Mouse (Mus musculus): ENCODE data around the gene Recql5. TPM values are rescaled to one million over a fixed set of nuclear protein-coding genes. Genes with fewer than 3 reads are reported as not detected.

Recql5 gene
- polyA plus RNA-seq, 1 experiment from 2014 or later: 21.3 TPM

- no peaks in the 10 kb centered on the region for H3K27me3 ChIP-seq
- no peak overlapping the region for H3K27ac ChIP-seq
- no peak overlapping the region for H3K4me3 ChIP-seq (replicated peaks)
- H3K9me3 ChIP-seq (replicated peaks): no peaks in the 10 kb centered on the region
- H3K4me1 ChIP-seq: no peaks in the 10 kb centered on the region; the same call in 1 of the 2 replicates
- 97% methylated on average over 9 of the region's 9 CpGs for WGBS
- no peak for ATAC-seq (replicated peaks; ENCODE audit: low FRiP score)
- H3K9ac ChIP-seq: no peak overlapping the region
- H3K4me2 ChIP-seq: no peak overlapping the region
- H3K36me3 ChIP-seq: peaks cover 90% of the 10 kb centered on the region
Observed at GRCm38 (mm10) chr11:115959018-115959417, 25.7 kb upstream of the Recql5 start.

DNA sequence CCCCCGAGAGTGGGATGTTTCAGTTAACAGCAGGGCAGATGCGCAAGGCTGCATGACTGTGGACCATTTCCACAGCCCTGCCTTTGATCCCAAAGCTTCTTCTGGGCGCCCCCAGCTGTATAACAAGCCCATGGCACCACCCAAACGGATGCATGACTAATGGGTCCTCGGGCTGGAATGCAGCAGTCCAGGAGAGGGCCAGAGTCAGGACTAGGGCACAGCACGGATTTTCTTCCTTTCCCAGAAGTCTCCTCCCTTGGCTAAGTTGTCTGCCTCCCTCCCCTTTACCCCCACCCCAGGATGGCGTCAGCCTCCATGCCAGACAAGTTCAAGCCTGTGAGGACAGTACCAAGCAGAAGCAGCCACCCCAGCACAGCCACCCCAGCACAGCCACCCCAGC is 24.7 kb upstream of the Recql5 start:
- WGBS: 52% methylated on average over 7 of the region's 7 CpGs

GRCm38 (mm10) chr11:115956453-115956852 is 23.2 kb upstream of the Recql5 start:
- WGBS: 59% methylated on average over 4 of the region's 4 CpGs

More for the DNA sequence above, 24.7 kb upstream of the Recql5 start:
- no peak overlapping the region for H3K27ac ChIP-seq
- H3K4me3 ChIP-seq (replicated peaks): no peak overlapping the region
- H3K9me3 ChIP-seq (replicated peaks): no peaks in the 10 kb centered on the region
- H3K9ac ChIP-seq: no peak overlapping the region
- H3K27me3 ChIP-seq: no peaks in the 10 kb centered on the region
- no peaks in the 10 kb centered on the region; the same call in 1 of the 2 replicates for H3K4me1 ChIP-seq
- H3K36me3 ChIP-seq: peaks cover 90% of the 10 kb centered on the region
- H3K4me2 ChIP-seq: no peak overlapping the region
- no peak for ATAC-seq (replicated peaks; ENCODE audit: low FRiP score)

DNA sequence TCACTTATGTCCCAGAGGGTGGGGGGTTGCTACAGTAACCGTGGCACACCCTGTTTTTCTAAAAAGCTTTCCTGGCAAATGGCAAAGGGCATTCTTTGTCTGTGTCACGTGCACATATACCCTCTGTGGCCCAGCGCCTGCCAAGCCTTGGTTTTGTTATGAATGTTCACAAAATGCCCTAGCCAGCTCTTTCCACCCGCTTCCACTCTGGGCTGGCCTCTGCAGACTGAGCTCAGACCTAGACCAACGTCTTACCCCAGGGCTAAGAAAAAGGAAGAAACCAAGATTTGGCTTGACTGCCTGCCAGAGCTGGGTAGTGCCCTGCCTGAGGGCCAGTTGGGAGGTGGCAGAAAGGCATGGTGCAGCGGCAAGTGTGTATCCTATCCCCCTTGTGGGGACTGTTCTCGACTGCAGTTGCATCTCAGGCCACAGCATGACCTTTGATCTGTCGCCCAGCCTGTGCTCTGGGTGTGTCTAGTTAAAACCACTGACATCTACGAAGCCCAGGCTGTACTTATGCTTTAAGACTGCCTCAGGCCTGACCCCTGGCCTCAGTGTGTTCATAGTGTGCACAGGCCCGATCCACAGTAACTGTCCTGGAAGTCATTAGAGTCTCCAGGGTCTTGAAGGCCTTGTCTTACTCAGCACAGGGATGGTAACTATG is 22.1 kb upstream of the Recql5 start:
- Histone ChIP-seq H3K4me3 (replicated peaks) (no peak overlapping the region), H3K9ac (no peak overlapping the region), H3K9me3 (replicated peaks) (no peaks in the 10 kb centered on the region), H3K4me2 (no peak overlapping the region), H3K4me1 (no peaks in the 10 kb centered on the region; the same call in 1 of the 2 replicates), H3K27ac (no peak overlapping the region), H3K27me3 (no peaks in the 10 kb centered on the region), H3K36me3 (peaks cover 90% of the 10 kb centered on the region)
- no peak for ATAC-seq (replicated peaks; ENCODE audit: low FRiP score)
- 73% methylated on average over 10 of the region's 10 CpGs for WGBS

More at GRCm38 (mm10) chr11:115956453-115956852, 23.2 kb upstream of the Recql5 start:
- no peak for ATAC-seq (replicated peaks; ENCODE audit: low FRiP score)
- Histone ChIP-seq H3K36me3 (peaks cover 90% of the 10 kb centered on the region), H3K9ac (no peak overlapping the region), H3K4me2 (no peak overlapping the region), H3K4me3 (replicated peaks) (no peak overlapping the region), H3K27me3 (no peaks in the 10 kb centered on the region), H3K27ac (0 out of 2 replicates have a peak overlapping the region, but pooled peaks have one; percentile 15), H3K9me3 (replicated peaks) (no peaks in the 10 kb centered on the region), H3K4me1 (no peaks in the 10 kb centered on the region; the same call in 1 of the 2 replicates)

DNA sequence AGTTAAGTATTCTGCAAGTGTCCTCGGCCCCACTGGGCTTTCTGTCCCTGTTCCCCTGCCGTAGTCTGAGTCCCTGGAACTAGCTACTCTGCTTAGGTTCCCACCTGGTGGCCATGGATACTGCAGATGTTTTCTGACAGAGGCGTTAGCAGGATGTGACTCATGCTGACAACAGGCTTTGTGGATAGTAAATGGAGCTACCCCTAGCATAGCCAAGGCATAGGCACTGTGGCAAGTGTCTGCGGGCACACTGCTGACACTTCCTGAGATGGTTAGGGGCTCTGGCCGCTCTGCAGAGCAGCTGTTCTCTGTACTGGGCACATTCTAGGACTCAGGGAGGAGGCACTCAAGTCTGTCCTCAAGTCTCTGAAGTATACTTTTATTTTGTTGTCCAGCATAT is 21.4 kb upstream of the Recql5 start:
- no peak overlapping the region for H3K4me2 ChIP-seq
- H3K4me1 ChIP-seq: no peaks in the 10 kb centered on the region; the same call in 1 of the 2 replicates
- no peak overlapping the region for H3K9ac ChIP-seq
- no peak for ATAC-seq (replicated peaks; ENCODE audit: low FRiP score)
- no peaks in the 10 kb centered on the region for H3K27me3 ChIP-seq
- H3K36me3 ChIP-seq: peaks cover 90% of the 10 kb centered on the region
- H3K9me3 ChIP-seq (replicated peaks): no peaks in the 10 kb centered on the region
- H3K27ac ChIP-seq: no peak overlapping the region
- 85% methylated on average over 5 of the region's 5 CpGs for WGBS
- no peak overlapping the region for H3K4me3 ChIP-seq (replicated peaks)

- 84% methylated on average over 2 of the region's 2 CpGs for WGBS
- Histone ChIP-seq H3K4me3 (replicated peaks) (no peak overlapping the region), H3K27me3 (no peaks in the 10 kb centered on the region), H3K27ac (no peak overlapping the region), H3K9me3 (replicated peaks) (no peaks in the 10 kb centered on the region), H3K4me2 (no peak overlapping the region), H3K9ac (no peak overlapping the region), H3K36me3 (peaks cover 96% of the 10 kb centered on the region), H3K4me1 (no peaks in the 10 kb centered on the region; the same call in 1 of the 2 replicates)
- no peak for ATAC-seq (replicated peaks; ENCODE audit: low FRiP score)
Observed at GRCm38 (mm10) chr11:115950719-115951118, 17.4 kb upstream of the Recql5 start.

- Histone ChIP-seq H3K9ac (no peak overlapping the region), H3K36me3 (peaks cover 95% of the 10 kb centered on the region), H3K4me1 (no peaks in the 10 kb centered on the region), H3K4me2 (no peak overlapping the region), H3K9me3 (replicated peaks) (no peaks in the 10 kb centered on the region), H3K27ac (no peak overlapping the region), H3K4me3 (replicated peaks) (no peak overlapping the region), H3K27me3 (no peaks in the 10 kb centered on the region)
- no peak for ATAC-seq (replicated peaks; ENCODE audit: low FRiP score)
- WGBS: 84% methylated on average over 9 of the region's 9 CpGs
Observed at GRCm38 (mm10) chr11:115948316-115948715, 15.0 kb upstream of the Recql5 start.

DNA sequence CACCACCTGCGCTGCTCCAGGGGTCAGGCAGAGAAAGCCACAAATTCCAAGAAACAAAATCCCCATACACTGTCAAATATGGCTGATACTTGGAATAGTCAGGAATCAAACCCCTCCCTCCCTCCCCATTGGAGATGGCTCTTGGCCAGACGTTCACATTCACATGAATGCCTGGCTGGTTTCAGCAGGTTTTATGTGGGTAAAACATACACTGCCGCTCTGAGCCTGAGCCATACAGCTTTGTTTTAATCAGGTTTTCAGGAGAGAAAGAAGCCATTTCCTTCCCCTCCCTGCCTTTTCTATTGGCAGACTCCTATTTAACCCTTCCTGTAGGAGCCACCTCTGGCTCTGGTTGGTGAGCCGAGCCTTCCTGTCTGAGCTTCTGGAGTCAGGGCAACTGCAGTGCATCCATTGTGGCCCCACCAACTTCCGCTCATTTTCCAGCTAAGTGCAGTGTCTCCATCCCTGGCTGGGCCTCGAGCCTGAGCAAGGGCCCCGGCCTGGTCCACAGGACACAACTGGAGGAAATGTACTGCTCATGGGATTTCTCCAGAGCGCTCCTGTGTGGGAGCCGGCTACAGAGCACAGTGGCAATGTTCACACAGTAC is 13.0 kb upstream of the Recql5 start:
- Histone ChIP-seq H3K4me3 (replicated peaks) (no peak overlapping the region), H3K4me2 (no peak overlapping the region), H3K9me3 (replicated peaks) (no peaks in the 10 kb centered on the region), H3K27ac (peak overlapping the region; percentile 41; the same call in 1 of the 2 replicates), H3K4me1 (no peaks in the 10 kb centered on the region), H3K27me3 (no peaks in the 10 kb centered on the region), H3K9ac (no peak overlapping the region), H3K36me3 (peaks cover 94% of the 10 kb centered on the region)
- WGBS: 83% methylated on average over 9 of the region's 9 CpGs
- ATAC-seq (replicated peaks; ENCODE audit: low FRiP score): no peak

DNA sequence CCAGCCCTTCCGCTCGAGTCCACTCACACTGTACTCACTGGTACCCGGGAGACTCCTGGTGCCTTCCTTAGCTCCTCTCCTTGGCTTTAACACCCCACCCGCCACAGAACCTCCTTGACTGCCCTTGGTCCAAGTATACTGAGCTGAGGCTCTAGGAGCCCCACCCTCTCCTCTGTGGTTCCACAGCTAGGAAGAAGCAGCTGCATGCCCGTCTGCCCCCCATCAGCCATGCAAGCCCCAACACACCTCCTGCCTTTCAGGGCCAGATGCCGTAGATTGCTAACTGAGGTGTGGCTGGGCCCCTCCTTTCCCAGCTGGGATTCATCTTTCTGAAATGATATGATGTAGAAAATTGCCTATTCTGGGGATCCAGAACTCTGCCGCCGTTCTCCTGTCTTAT is 12.0 kb upstream of the Recql5 start:
- 88% methylated on average over 8 of the region's 8 CpGs for WGBS
- Histone ChIP-seq H3K27me3 (no peaks in the 10 kb centered on the region), H3K9ac (no peak overlapping the region), H3K4me2 (no peak overlapping the region), H3K36me3 (peaks cover 94% of the 10 kb centered on the region), H3K4me1 (no peaks in the 10 kb centered on the region), H3K9me3 (replicated peaks) (no peaks in the 10 kb centered on the region), H3K4me3 (replicated peaks) (no peak overlapping the region), H3K27ac (no peak overlapping the region)
- no peak for ATAC-seq (replicated peaks; ENCODE audit: low FRiP score)

DNA sequence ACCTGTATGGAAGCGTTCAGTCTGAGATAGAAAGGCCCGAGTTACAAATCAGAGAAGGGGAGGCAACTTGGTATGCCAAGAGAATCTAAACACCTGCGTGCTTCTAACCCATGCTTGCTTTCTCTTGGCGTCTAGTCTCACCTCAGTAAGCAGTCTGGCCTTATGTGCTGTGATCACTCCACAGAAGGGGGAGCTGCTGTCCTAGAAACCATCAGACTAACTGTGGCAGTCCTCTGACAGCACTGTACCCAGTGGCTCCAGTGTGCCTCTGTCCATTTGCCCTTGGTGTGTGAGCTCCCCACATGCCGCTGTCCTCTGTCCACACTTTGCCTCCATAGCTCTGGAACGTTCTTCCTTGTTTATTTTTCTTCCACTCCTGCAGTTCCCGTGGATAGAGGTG is 8.7 kb upstream of the Recql5 start:
- H3K4me1 ChIP-seq: no peaks in the 10 kb centered on the region
- no peak overlapping the region for H3K9ac ChIP-seq
- H3K4me2 ChIP-seq: no peak overlapping the region
- 78% methylated on average over 7 of the region's 7 CpGs for WGBS
- peaks cover 95% of the 10 kb centered on the region for H3K36me3 ChIP-seq
- no peak overlapping the region for H3K27ac ChIP-seq
- H3K4me3 ChIP-seq (replicated peaks): no peak overlapping the region
- no peaks in the 10 kb centered on the region for H3K27me3 ChIP-seq
- ATAC-seq (replicated peaks; ENCODE audit: low FRiP score): no peak
- H3K9me3 ChIP-seq (replicated peaks): no peaks in the 10 kb centered on the region

DNA sequence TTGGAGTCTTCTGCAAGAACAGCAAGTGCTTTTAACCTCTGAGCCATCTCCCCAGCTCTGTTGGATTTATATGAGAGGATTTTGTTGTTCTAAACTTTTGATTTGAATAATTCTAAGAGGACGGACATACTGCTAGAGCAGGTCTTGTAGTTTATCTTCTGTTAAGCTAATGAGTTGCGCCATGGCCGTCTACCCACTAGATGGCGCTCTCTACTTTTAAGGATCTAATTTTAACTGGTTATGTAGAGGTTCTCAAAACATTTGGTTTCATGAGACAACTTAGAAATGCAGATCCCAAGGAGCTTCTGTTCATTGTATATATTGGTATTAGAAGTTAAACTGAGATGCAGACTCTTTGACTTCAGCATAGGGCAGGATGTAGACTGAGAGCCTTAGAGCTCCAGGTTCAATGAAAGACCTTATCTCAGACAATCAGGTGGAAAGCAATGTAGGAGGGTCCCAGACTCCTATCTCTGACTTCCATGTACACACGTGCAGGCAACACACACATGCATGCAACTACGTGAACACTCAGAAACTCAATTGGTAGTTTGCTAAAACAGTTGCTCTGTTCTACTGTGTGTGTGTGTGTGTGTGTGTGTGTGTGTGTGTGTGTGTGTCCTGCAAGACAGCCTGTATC is 6.5 kb upstream of the Recql5 start:
- no peak for ATAC-seq (replicated peaks; ENCODE audit: low FRiP score)
- H3K9ac ChIP-seq: no peak overlapping the region
- no peak overlapping the region for H3K4me2 ChIP-seq
- no peak overlapping the region for H3K27ac ChIP-seq
- H3K36me3 ChIP-seq: peaks cover 88% of the 10 kb centered on the region
- H3K4me3 ChIP-seq (replicated peaks): no peak overlapping the region
- H3K9me3 ChIP-seq (replicated peaks): no peaks in the 10 kb centered on the region
- WGBS: 37% methylated on average over 6 of the region's 6 CpGs
- H3K4me1 ChIP-seq: peaks cover 2% of the 10 kb centered on the region
- H3K27me3 ChIP-seq: no peaks in the 10 kb centered on the region

- WGBS: under 1% methylated on average over 16 of the region's 16 CpGs
- peak; percentile 31 for ATAC-seq (replicated peaks; ENCODE audit: low FRiP score)
- H3K27ac ChIP-seq: peak overlapping the region; percentile 59; the same call in 1 of the 2 replicates
- no peaks in the 10 kb centered on the region for H3K27me3 ChIP-seq
- peaks cover 32% of the 10 kb centered on the region for H3K36me3 ChIP-seq
- H3K9me3 ChIP-seq (replicated peaks): no peaks in the 10 kb centered on the region
- peak overlapping the region; percentile 88 for H3K4me2 ChIP-seq
- peak overlapping the region; percentile 96 for H3K4me3 ChIP-seq (replicated peaks)
- peak overlapping the region; percentile 81 for H3K9ac ChIP-seq
- H3K4me1 ChIP-seq: peaks cover 23% of the 10 kb centered on the region
Observed at GRCm38 (mm10) chr11:115933747-115934110, 452 bp upstream of the Recql5 start.
